Mouse (Mus musculus) testis, adult 2 months (tissue): ENCODE measurements at regions not wholly inside any gene's neighbourhood (a gene's known extent, or its start where the extent isn't known, plus 50 kb on each side); places are given as distances from the start of the nearest gene placed in this dataset.

ENCODE experiments used
- CTCF ChIP-seq: fragments of 200-500 bp; IDR thresholded peaks from 2 replicates; pipeline ENCODE4 v1.5.1; 2012; ENCODE audit warnings: low read depth, mild to moderate bottlenecking, inconsistent platforms, low read length, moderate library complexity; ENCODE audit not compliant: control insufficient read depth, insufficient read depth, insufficient replicate concordance
- POLR2A ChIP-seq: fragments of 200-500 bp; IDR thresholded peaks from 2 replicates; pipeline ENCODE4 v1.6.1; 2012; ENCODE audit warnings: low read depth, mild to moderate bottlenecking, inconsistent platforms, low read length, moderate library complexity; ENCODE audit not compliant: control insufficient read depth

GRCm38 (mm10) chr15:68417142-68417541 lies 1916.4 kb upstream of the Lrrc6 start:
- TF ChIP-seq CTCF (no peak), POLR2A (no peak)
